Mouse (Mus musculus): ENCODE measurements at regions not wholly inside any gene's neighbourhood (a gene's known extent, or its start where the extent isn't known, plus 50 kb on each side); places are given as distances from the start of the nearest gene placed in this dataset.

DNA sequence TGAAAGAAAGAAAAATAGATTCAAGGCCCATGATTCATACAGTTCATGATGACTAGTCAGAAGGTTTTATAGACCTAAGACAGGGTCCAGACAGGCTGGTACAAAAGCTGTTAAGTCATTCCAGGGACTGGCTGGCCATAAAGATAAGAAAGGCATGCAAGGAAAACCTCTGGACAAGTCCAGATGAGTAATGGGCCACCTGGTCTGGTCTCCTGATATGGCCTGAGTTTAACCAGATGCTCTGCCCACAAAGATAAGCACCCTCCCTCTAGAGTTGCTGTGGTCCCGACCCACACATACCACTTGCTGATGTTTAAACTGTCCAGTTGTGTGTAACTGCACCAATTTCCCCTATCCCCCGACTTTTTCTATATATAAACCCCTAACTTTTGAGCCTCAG, 934.7 kb upstream of the Ndn start:
- DNase-seq (ENCODE audit: low read depth, low spot score) = no peak

DNA sequence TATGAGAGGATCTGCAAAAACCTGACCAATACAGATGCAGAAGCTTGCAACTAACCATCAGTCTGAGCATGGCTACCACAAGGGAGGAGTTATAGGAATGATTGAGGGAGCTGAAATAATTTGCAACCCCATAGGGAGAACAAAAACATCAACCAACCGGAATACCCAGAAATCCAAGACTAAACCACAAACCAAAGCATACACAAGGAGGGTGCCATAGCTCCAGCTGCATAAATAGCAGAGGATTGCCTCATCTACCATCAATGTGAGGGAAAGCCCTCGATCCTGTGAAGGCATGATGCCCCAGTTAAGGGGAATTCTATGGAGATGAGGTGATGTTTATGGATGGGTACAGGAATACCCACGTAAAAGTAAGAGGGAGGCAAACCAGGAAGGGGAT, 929.8 kb upstream of the Ndn start:
- no peak for DNase-seq (ENCODE audit: low read depth, low spot score)

DNA sequence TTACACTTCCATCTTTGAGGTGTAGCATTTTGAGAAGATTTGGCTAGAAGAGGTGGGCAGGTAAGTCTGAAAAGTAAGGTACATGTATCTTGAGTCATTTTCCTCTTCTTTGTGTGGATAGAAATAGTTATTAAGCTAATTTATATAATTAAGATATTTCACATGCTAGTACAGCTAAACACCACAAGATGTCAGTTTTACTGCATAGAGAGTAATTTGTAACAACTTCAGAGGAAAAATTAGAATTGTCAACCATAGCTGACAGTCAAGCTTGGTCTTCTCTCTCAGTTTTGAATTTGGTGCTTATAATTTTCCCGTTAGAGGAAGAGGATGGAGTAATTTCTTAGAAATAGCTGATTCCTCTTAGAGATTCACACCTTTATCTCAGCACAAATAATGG, 890.6 kb upstream of the Ndn start:
- DNase-seq (ENCODE audit: low read depth, low spot score) = peak; percentile 5

DNA sequence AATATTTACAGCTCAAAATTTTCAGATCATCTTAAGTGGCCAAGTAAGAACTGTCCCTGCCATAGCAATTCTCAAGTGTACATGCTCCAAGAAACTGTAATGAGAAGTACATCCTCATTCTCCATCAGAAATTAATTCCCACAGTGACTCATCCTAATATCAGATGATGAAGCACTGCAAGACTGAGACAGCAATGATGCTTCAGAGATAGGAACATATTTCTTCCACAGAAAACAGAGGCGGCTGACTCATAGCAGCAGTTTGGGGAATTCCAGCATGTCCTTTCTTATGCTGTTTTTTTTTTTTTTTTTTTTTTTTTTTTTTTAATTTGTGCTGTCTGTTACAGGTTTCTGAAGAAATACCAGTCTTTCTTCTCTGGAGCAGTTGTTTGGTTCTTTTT, 865.3 kb upstream of the Ndn start:
- peak; percentile 49 for DNase-seq (ENCODE audit: low read depth, low spot score)

DNA sequence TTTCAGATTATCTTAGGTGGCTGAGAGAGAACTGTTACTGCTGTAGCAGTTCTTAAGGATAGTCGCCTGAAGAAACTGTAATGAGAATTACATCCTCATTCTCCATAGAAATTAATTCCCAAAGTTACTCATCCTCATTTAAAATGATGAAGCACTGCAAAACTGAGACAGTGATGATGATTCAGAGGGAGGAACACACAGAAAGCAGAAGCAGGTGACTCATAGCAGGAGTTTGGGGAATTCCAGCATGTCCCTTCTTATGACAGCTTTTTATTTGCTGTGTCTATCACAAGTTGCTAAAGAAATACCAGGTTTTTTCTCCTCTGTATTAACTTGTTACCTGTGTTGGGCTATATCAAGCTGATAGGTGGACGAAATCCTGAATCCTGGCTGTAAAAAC, 831.6 kb upstream of the Ndn start:
- DNase-seq (ENCODE audit: low read depth, low spot score) = peak; percentile 76

DNA sequence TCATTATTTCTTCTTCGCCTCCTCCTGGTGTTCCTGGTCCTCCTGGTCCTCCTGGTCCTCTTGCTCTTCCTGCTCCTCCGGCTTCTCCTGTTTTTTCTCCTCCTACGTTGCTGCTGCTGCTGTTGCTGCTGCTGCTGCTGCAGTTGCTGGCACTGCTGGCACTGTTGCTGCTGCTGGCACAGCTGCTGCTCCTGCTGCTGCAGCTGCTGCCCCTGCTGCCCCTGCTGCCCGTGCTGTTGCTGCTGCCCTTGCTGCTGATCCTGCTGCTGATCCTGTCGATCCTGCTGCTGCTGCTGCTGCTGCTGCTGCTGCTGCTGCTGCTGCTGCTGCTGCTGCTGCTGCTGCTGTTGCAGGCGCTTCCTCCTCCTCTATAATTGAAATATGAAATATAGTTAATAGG, 811.2 kb upstream of the Ndn start:
- DNase-seq (ENCODE audit: low read depth, low spot score) = no peak

All from brain, adult 2 months (tissue).